Mouse (Mus musculus): ENCODE measurements around the gene Pgghg. TPM values are rescaled to one million over a fixed set of nuclear protein-coding genes. Genes with fewer than 3 reads are reported as not detected.

Gene Pgghg
- 6.0 and 6.6 TPM in 2 replicates for polyA plus RNA-seq (2015; fragmentation: Nextera tagmentation; extraction: Ambion mirVana)

DNA sequence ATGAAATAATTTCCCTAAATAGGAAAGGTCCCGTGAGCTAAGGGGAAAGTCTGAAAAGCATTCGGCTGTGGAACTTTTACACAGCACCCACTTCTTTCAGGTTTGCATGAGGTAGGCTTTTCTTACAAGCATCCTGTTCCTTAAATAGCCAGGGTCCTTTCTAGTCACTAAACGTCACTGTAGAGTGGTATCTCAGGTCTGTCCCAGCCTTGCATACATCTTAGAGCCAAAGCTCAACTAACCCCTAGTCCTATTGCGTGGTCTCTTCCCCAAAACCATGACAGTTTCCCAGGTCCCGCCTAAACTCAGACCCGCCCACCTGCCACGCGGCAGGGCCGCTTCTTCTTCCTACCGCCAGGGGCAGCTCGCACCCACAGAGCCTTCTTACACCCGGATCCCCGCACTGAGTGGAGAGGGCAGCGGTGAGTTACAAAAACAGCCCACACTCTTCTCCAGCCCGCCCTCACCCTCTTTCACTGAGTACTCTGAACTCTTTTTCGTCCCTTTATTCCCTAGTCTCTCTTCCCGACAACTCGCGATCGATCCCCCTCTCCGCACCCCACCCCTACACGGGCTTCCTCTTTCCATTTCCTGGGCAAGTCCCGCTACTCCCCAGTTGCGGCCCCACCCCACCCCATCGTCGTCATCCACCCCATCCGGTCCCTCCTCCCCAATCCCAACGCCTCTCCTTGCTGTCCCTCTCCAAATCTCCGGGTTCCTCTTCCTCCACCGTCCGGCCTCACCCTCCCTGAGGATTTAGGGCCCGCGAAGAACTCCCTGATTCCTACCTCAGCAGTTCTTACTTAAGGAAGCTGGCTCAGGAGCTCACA lies at the start of gene Pgghg:
Pgghg (plus strand) TSS at position 170 of the 830 bp plus-strand sequence.
- Histone ChIP-seq H3K9ac (peak within 1 kb of the TSS; percentile 65), H3K9me3 (replicated peaks) (no peaks in the 10 kb centered on the region), H3K27ac (replicated peaks) (peak within 1 kb of the TSS; percentile 86), H3K36me3 (replicated peaks) (peaks cover 10% of the 10 kb centered on the region; the same call in 1 of the 2 replicates), H3K4me1 (replicated peaks) (peaks cover 38% of the 10 kb centered on the region), H3K27me3 (peaks cover 8% of the 10 kb centered on the region; the same call in 1 of the 2 replicates), H3K4me3 (replicated peaks) (peak within 1 kb of the TSS; percentile 65), H3K4me2 (peak within 1 kb of the TSS; percentile 78)
- ATAC-seq (ENCODE audit: insufficient read depth) = peak; percentile 86
- under 1% methylated on average over 33 of the region's 33 CpGs for WGBS (ENCODE audit: insufficient replicate concordance)

DNA sequence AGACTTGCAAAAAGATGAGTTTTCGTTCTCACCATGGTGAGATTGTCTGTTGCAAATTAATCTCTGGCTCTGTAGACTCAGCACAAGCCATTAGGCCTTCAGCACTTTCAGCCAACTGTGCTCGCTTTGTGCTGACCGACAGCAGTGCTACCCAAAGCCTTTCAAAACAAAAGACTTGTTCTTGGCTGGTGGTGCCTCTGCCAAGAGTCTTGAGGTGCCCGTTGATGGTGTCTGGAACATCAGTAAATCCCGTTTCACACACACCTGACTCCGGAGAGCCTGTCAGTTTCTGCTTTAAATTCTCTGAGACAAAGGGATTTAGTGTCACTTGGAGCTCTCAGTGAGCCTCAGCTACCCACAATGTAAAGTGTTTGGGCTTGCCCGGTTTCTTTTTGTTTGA lies 47.2 kb upstream of the Pgghg start:
- Histone ChIP-seq H3K4me1 (replicated peaks) (no peaks in the 10 kb centered on the region), H3K9me3 (replicated peaks) (no peaks in the 10 kb centered on the region), H3K36me3 (replicated peaks) (peaks cover 74% of the 10 kb centered on the region), H3K27me3 (no peaks in the 10 kb centered on the region), H3K4me3 (replicated peaks) (no peak overlapping the region), H3K4me2 (no peak overlapping the region), H3K27ac (replicated peaks) (no peak overlapping the region), H3K9ac (no peak overlapping the region)
- no peak for ATAC-seq (ENCODE audit: insufficient read depth)
- WGBS (ENCODE audit: insufficient replicate concordance) = 81% methylated on average over 7 of the region's 7 CpGs

DNA sequence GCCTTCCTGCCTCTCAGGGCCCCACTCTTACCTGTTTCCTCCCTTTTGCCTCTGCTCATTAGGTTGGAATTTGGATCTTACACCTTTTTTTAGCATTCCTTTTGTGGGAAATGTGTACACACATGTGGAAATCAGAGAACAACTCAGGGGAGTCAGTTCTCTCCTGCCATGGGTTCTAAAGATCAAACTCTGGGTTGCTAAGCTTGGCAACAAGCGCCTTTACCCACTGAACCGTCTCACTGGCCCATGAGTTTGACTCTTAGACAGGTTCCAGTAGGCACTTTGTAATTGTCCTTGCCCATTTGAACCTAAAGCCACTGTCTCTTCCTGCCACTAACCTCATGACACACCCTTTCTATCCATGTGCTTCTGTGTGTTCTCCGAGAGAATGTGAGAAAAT lies 46.6 kb upstream of the Pgghg start:
- Histone ChIP-seq H3K27me3 (no peaks in the 10 kb centered on the region), H3K4me3 (replicated peaks) (no peak overlapping the region), H3K36me3 (replicated peaks) (peaks cover 70% of the 10 kb centered on the region), H3K4me2 (no peak overlapping the region), H3K4me1 (replicated peaks) (no peaks in the 10 kb centered on the region), H3K27ac (replicated peaks) (no peak overlapping the region), H3K9ac (no peak overlapping the region), H3K9me3 (replicated peaks) (no peaks in the 10 kb centered on the region)
- ATAC-seq (ENCODE audit: insufficient read depth) = no peak
- WGBS (ENCODE audit: insufficient replicate concordance) = 85% methylated on average over 3 of the region's 3 CpGs

DNA sequence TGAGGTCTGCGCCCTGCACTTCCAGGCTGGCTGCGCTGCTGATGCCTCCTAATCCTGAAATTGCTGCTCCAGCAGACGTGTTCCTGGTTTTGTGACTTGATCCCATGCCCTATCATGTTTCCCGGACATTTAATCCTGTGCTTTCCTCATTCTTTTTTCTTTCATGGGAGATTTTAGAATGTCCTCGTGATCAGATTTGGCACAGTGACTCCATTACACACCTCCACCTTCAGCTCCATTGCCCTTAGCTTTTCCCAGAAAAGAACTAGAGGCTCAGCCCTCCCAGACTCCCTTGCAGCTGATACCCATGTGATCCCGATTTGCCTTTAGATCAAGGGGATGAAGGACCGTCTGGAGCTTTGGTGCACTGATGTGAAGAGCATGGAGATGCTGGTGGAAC lies 43.3 kb upstream of the Pgghg start:
- no peak overlapping the region for H3K4me3 ChIP-seq (replicated peaks)
- 85% methylated on average over 7 of the region's 7 CpGs for WGBS (ENCODE audit: insufficient replicate concordance)
- no peaks in the 10 kb centered on the region for H3K27me3 ChIP-seq
- no peaks in the 10 kb centered on the region for H3K9me3 ChIP-seq (replicated peaks)
- peaks cover 49% of the 10 kb centered on the region for H3K36me3 ChIP-seq (replicated peaks)
- H3K9ac ChIP-seq = no peak overlapping the region
- H3K27ac ChIP-seq (replicated peaks) = no peak overlapping the region
- H3K4me1 ChIP-seq (replicated peaks) = 0 out of 2 replicates have a peak, but pooled peaks cover under 1% of the 10 kb centered on the region
- ATAC-seq (ENCODE audit: insufficient read depth) = no peak
- no peak overlapping the region for H3K4me2 ChIP-seq

DNA sequence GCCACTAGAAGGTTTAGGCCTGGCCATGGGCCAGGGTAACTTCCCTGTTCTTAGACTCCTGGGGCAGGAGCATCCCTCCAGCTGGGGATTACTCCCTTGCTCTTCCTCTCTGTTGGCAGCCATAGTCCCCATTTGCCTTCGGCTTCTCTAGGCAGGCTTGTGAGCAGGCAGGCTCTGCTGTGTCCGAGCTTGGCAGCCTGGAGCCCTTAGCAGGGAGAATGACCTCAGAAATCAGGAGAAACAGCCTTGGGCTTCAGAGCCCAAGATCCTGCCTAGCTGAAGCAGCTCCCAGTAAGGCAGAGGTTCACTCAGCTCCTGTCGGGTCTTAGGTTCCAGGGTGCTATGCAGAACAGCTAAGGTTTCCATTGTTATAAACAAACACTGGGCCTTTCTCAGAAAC lies 42.1 kb upstream of the Pgghg start:
- Histone ChIP-seq H3K9ac (no peak overlapping the region), H3K9me3 (replicated peaks) (no peaks in the 10 kb centered on the region), H3K36me3 (replicated peaks) (peaks cover 43% of the 10 kb centered on the region), H3K4me1 (replicated peaks) (0 out of 2 replicates have a peak, but pooled peaks cover 8% of the 10 kb centered on the region), H3K4me3 (replicated peaks) (no peak overlapping the region), H3K4me2 (no peak overlapping the region), H3K27me3 (no peaks in the 10 kb centered on the region; the same call in 1 of the 2 replicates), H3K27ac (replicated peaks) (no peak overlapping the region)
- no peak for ATAC-seq (ENCODE audit: insufficient read depth)
- 65% methylated on average over 3 of the region's 3 CpGs for WGBS (ENCODE audit: insufficient replicate concordance)

DNA sequence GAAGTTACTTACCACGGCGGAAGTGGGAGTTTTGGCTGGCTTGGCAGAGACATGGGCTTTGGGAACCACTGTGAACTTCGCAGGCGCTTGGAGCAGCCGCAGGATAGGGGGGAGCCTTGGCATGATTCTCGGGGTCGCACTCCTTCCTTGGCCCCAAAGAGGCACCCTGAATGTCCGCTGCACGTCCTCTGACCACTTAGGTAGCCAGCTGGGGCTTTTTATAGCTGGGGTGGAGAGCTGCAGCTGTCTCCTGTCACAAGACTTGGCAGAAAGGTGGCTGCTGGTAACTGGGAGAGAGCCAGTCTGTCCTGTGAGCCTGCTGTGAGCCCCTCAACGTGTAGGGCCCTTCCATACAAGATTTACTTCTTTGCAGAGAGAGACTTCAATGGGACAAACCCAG lies 41.0 kb upstream of the Pgghg start, which contains the start of gene Cox8b:
Cox8b (minus strand) TSS at position 227 of the 400 bp plus-strand sequence.
- Histone ChIP-seq H3K9ac (no peak within 1 kb of the TSS), H3K27me3 (no peaks in the 10 kb centered on the region; the same call in 1 of the 2 replicates), H3K4me1 (replicated peaks) (0 out of 2 replicates have a peak, but pooled peaks cover 8% of the 10 kb centered on the region), H3K4me3 (replicated peaks) (no peak within 1 kb of the TSS), H3K9me3 (replicated peaks) (no peaks in the 10 kb centered on the region), H3K4me2 (no peak within 1 kb of the TSS), H3K36me3 (replicated peaks) (peaks cover 34% of the 10 kb centered on the region), H3K27ac (replicated peaks) (no peak within 1 kb of the TSS)
- WGBS (ENCODE audit: insufficient replicate concordance) = 77% methylated on average over 10 of the region's 10 CpGs
- no peak for ATAC-seq (ENCODE audit: insufficient read depth)

DNA sequence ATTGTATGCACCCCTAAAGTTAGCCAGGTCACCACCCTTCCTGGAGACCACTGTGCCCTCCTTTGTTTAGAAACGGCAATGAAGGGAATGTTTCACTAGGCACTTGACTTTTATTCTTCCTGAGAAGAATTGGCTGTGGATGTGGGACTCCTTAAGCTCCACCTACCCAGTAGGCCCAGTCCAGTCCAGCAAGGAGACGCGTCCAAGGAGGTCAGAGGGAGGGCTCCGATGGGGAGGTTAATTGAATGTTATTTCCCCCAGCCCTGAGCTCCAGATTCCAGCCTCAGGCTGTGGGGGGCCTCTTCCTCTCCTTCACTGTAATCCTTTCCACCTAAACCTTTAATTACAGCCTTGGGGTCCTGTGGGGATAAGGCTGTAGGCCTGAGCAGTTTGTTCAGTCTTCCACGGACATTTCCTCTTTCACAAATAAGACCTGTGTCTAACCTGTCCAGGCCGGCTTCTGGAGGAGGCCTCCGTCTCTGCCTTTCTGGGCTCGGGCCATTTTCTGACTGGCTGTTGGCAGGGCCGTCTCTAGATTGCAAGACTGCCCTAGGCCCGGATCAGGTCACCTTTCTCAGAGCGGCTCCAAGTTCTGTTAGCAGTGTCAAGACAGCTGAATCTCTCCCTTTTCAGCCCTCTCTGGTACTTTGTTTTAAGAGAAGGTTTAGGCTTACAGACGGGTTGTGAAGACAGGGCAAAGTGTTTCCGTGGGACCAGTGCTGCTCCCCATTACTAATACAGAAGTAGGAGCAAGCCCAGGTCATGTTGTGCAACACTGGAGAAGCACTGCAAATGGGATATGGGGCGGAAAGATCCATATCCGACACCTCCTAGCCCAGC lies 38.9 kb upstream of the Pgghg start:
- Histone ChIP-seq H3K36me3 (replicated peaks) (peaks cover 20% of the 10 kb centered on the region), H3K9me3 (replicated peaks) (no peaks in the 10 kb centered on the region), H3K4me1 (replicated peaks) (0 out of 2 replicates have a peak, but pooled peaks cover 8% of the 10 kb centered on the region), H3K4me3 (replicated peaks) (no peak overlapping the region), H3K27ac (replicated peaks) (no peak overlapping the region), H3K4me2 (no peak overlapping the region), H3K9ac (no peak overlapping the region), H3K27me3 (no peaks in the 10 kb centered on the region; the same call in 1 of the 2 replicates)
- no peak for ATAC-seq (ENCODE audit: insufficient read depth)
- 73% methylated on average over 15 of the region's 15 CpGs for WGBS (ENCODE audit: insufficient replicate concordance)

DNA sequence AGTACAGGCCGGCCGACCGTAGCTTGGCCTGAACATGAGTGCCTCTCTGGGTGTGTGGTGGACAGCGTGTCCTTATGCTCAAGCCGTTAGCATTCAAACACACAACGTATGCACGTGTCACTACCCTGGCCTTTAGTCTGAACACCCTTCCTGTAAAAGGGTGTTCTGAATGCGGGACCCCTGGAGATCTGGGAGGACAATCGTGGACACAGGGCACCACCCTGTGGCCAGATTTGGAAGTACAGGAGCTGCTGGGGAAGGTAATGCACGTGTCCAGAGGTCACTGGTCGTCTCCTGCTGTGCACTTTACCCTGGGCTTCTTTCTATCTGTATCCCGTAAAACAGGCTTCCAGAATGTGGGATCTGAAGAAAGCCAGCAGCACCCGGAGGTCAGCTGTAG lies 38.0 kb upstream of the Pgghg start:
- no peak overlapping the region for H3K4me2 ChIP-seq
- ATAC-seq (ENCODE audit: insufficient read depth) = 0 out of 2 replicates have a peak, but pooled peaks have one; percentile 14
- no peaks in the 10 kb centered on the region; the same call in 1 of the 2 replicates for H3K27me3 ChIP-seq
- H3K27ac ChIP-seq (replicated peaks) = 0 out of 2 replicates have a peak overlapping the region, but pooled peaks have one; percentile 6
- no peak overlapping the region for H3K9ac ChIP-seq
- 24% methylated on average over 13 of the region's 13 CpGs for WGBS (ENCODE audit: insufficient replicate concordance)
- H3K4me1 ChIP-seq (replicated peaks) = peaks cover 9% of the 10 kb centered on the region; the same call in 1 of the 2 replicates
- no peaks in the 10 kb centered on the region for H3K9me3 ChIP-seq (replicated peaks)
- H3K4me3 ChIP-seq (replicated peaks) = no peak overlapping the region
- peaks cover 11% of the 10 kb centered on the region for H3K36me3 ChIP-seq (replicated peaks)

DNA sequence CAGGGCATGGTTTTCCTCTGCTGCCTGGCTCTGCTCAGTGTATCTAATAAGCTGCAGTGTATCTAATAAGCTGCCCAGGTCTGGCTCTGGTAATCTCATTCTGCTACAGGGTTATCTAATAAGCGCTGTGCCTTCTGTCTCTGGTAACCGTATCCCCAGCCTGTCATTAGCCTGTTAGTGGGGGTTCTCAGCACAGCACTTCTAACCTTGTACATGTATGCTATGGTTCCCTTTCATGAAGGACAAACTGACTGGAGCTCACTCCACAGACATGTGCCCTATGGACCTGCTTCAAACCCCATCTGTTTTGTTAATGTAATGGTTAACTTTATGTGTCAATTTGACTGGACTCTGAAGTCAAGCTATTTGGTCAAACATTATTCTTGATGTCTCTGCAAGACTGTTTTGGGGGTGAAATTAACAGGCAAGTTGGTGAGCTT lies 35.5 kb upstream of the Pgghg start:
- H3K4me1 ChIP-seq (replicated peaks) = peaks cover 21% of the 10 kb centered on the region
- H3K9ac ChIP-seq = no peak overlapping the region
- peak overlapping the region; percentile 44; the same call in 1 of the 2 replicates for H3K4me2 ChIP-seq
- H3K9me3 ChIP-seq (replicated peaks) = no peaks in the 10 kb centered on the region
- peak overlapping the region; percentile 40 for H3K4me3 ChIP-seq (replicated peaks)
- no peaks in the 10 kb centered on the region for H3K36me3 ChIP-seq (replicated peaks)
- peak overlapping the region; percentile 64 for H3K27ac ChIP-seq (replicated peaks)
- ATAC-seq (ENCODE audit: insufficient read depth) = peak; percentile 45; the same call in 1 of the 2 replicates
- 30% methylated on average over 2 of the region's 2 CpGs for WGBS (ENCODE audit: insufficient replicate concordance)
- H3K27me3 ChIP-seq = no peaks in the 10 kb centered on the region; the same call in none of the 2 replicates

DNA sequence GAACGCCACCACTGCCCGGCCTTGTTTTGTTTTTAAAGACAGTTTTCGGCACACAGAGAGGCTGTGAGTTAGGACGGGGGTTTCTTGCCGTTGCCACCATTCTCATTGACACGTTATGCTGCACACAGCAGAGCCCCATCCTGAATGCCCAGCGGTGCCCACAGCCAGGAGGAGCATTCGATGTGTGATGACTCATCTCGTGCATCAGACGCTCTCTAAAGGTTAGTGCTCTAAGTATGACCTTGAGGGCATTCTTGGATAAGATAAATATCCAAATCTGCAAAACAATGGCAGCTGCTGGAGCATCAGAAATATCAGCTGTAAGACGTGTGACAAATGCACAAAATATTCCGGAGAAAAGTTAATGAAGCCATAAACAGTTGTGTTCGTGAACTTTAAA lies 34.1 kb upstream of the Pgghg start:
- H3K4me3 ChIP-seq (replicated peaks) = peak overlapping the region; percentile 40

More for the DNA sequence above, 34.1 kb upstream of the Pgghg start:
- Histone ChIP-seq H3K36me3 (replicated peaks) (no peaks in the 10 kb centered on the region), H3K4me2 (peak overlapping the region; percentile 44), H3K9me3 (replicated peaks) (no peaks in the 10 kb centered on the region), H3K9ac (no peak overlapping the region), H3K4me1 (replicated peaks) (peaks cover 21% of the 10 kb centered on the region), H3K27ac (replicated peaks) (peak overlapping the region; percentile 64; the same call in 1 of the 2 replicates), H3K27me3 (no peaks in the 10 kb centered on the region; the same call in none of the 2 replicates)
- no peak for ATAC-seq (ENCODE audit: insufficient read depth)
- 70% methylated on average over 13 of the region's 13 CpGs for WGBS (ENCODE audit: insufficient replicate concordance)

Data from liver, embryonic 15.5 days (tissue).